Mouse (Mus musculus): ENCODE results near the gene Fam32a.

- TF ChIP-seq MAX (IDR thresholded peaks at IDR 0.05): no peak
- no peak for TF ChIP-seq FOSL1 (IDR thresholded peaks at IDR 0.05; ENCODE audit: insufficient read depth, low read length, poor library complexity, severe bottlenecking)
- TF ChIP-seq CTCF (IDR thresholded peaks at IDR 0.05; ENCODE audit: control insufficient read depth, insufficient read depth, insufficient read length): no peak
- no peak for TF ChIP-seq MYOG (IDR thresholded peaks at IDR 0.05; ENCODE audit: control insufficient read depth, extremely low read depth, insufficient read length)
- TF ChIP-seq USF1 (IDR thresholded peaks at IDR 0.05; ENCODE audit: low read depth): no peak
- TF ChIP-seq MYOD1 (IDR thresholded peaks at IDR 0.05; ENCODE audit: control insufficient read depth, insufficient read length, low read depth): no peak
- TF ChIP-seq CEBPB (IDR thresholded peaks at IDR 0.05; ENCODE audit: low read depth): no peak
Observed at GRCm38 (mm10) chr8:72267106-72267505, 47.6 kb downstream of the Fam32a start.

Data from C2C12 (cell line).